Mouse (Mus musculus): ENCODE data around the gene Fam76a.

GRCm38 (mm10) chr4:132904071-132904470 is 18.3 kb downstream of the Fam76a start:
- no peak for TF ChIP-seq CTCF (IDR thresholded peaks at IDR 0.05; ENCODE audit: borderline replicate concordance, control insufficient read depth, extremely low read depth, insufficient read depth, low read length, poor library complexity)
- no peak for TF ChIP-seq POLR2A (IDR thresholded peaks at IDR 0.05; ENCODE audit: control insufficient read depth, extremely low read depth, insufficient read depth, low read length, poor library complexity)
